In genomic region chr3:51757032-51757431, GRCm38 (mm10) we compare ENCODE assay signal across 24 mouse cellular contexts.
"Had no signal": no experiment of that assay in that cellular context is flagged by ENCODE, and none has a peak within 500 bp of the region (broad histone marks: within the 10 kb centered on the region; RNA-seq: fewer than 3 reads in every experiment).

No protein-coding gene starts in this region.

- H3K27me3 ChIP-seq: embryonic facial prominence, embryonic 12.5 days; embryonic facial prominence, embryonic 13.5 days; embryonic facial prominence, embryonic 15.5 days; forebrain, embryonic 12.5 days; forebrain, embryonic 13.5 days; forebrain, embryonic 15.5 days had no signal

- DNase-seq: cerebellum, adult 9-11 months; cerebellum, postnatal 10 days; cerebellum, postnatal 14 days; cerebellum, postnatal 25 days; cerebellum, postnatal 36 days; embryo, embryonic 11 days; forebrain, postnatal 0 days; gastrocnemius, adult 2 months; gastrocnemius, postnatal 10 days; gastrocnemius, postnatal 14 days; gastrocnemius, postnatal 25 days; gastrocnemius, postnatal 36 days; heart, adult 11 months; heart, adult 18-20 months; heart, adult 2 months had no signal

- H3K4me2 ChIP-seq: embryonic facial prominence, embryonic 12.5 days; embryonic facial prominence, embryonic 13.5 days; embryonic facial prominence, embryonic 15.5 days; forebrain, embryonic 12.5 days; forebrain, embryonic 13.5 days; forebrain, embryonic 15.5 days had no signal

- H3K36me3 ChIP-seq: embryonic facial prominence, embryonic 10.5 days; embryonic facial prominence, embryonic 12.5 days; embryonic facial prominence, embryonic 13.5 days; embryonic facial prominence, embryonic 15.5 days; forebrain, embryonic 12.5 days; forebrain, embryonic 15.5 days had no signal

- H3K4me3 ChIP-seq: embryonic facial prominence, embryonic 10.5 days; embryonic facial prominence, embryonic 12.5 days; embryonic facial prominence, embryonic 13.5 days; embryonic facial prominence, embryonic 15.5 days; erythroblast, embryonic 14.5 days; forebrain, embryonic 10.5 days; forebrain, embryonic 12.5 days; forebrain, embryonic 13.5 days; forebrain, embryonic 15.5 days; gastrocnemius, adult 2 months; heart, adult 2 months had no signal
